Mouse (Mus musculus) stomach, embryonic 14.5 days (tissue): Measurements from ENCODE around the gene Vmn2r65. TPM values are rescaled to one million over a fixed set of nuclear protein-coding genes. Genes with fewer than 3 reads are reported as not detected.

Experiments
- ATAC-seq: fragments of 200-750 bp; cut with Nextera tagmentation; 2 replicates; pipeline ENCODE4 v1.8.0; 2017; ENCODE audit warnings: low read depth, moderate TSS enrichment; ENCODE audit not compliant: insufficient number of reproducible peaks, insufficient read depth, low FRiP score
- H3K27ac ChIP-seq: fragments of 300-500 bp; sonication (generic); 2 replicates; pipeline ENCODE4 v1.5.1; 2014; ENCODE audit warnings: mild to moderate bottlenecking, low read length, moderate library complexity, mixed read lengths
- H3K27me3 ChIP-seq: fragments of 300-500 bp; sonication (generic); 2 replicates; pipeline ENCODE4 v1.6.1; 2014; ENCODE audit warnings: low read length, control low read depth, mixed read lengths; ENCODE audit not compliant: control insufficient read depth, insufficient read depth
- H3K36me3 ChIP-seq: fragments of 300-500 bp; sonication (generic); 2 replicates; pipeline ENCODE4 v1.6.1; 2014; ENCODE audit warnings: mild to moderate bottlenecking, control low read depth, low read length, moderate library complexity, mixed read lengths; ENCODE audit not compliant: control insufficient read depth, insufficient read depth
- H3K4me1 ChIP-seq: fragments of 300-500 bp; sonication (generic); 2 replicates; pipeline ENCODE4 v1.6.1; 2014; ENCODE audit warnings: low read length, control low read depth, mixed read lengths; ENCODE audit not compliant: control insufficient read depth, insufficient read depth
- H3K4me2 ChIP-seq: fragments of 300-500 bp; sonication (generic); replicated peaks from 2 replicates; pipeline ENCODE4 v1.6.1; 2014; ENCODE audit warnings: low read depth, low read length, control low read depth
- H3K4me3 ChIP-seq: fragments of 300-500 bp; sonication (generic); 2 replicates; pipeline ENCODE4 v1.5.1; 2014; ENCODE audit warnings: low read depth, low read length, control low read depth
- H3K9ac ChIP-seq: fragments of 300-500 bp; sonication (generic); replicated peaks from 2 replicates; pipeline ENCODE4 v1.6.1; 2014; ENCODE audit warnings: low read depth, mild to moderate bottlenecking, control low read depth, low read length, moderate library complexity, mixed read lengths
- H3K9me3 ChIP-seq: fragments of 300-500 bp; sonication (generic); 2 replicates; pipeline ENCODE4 v1.6.1; 2016; ENCODE audit warnings: low read depth, low read length, control low read depth; ENCODE audit not compliant: control insufficient read depth
- WGBS: fragments of 180-500 bp; shearing (Covaris S2); extraction: QIAGEN DNeasy Blood & Tissue Kit; methylation state at CpG from one replicate; pipeline ENCODE4 v1.1.7; 2014; 5-methylcytosine and 5-hydroxymethylcytosine counted together
- polyA plus RNA-seq: library from polyadenylated mRNA; unstranded; fragments of >200 nt; fragmentation: Nextera tagmentation; extraction: Ambion mirVana; gene quantifications from 2 replicates; pipeline ENCODE4 v1.2.1, GENCODE M21; 2014

Gene Vmn2r65
- polyA plus RNA-seq: not detected in 2 replicates

DNA sequence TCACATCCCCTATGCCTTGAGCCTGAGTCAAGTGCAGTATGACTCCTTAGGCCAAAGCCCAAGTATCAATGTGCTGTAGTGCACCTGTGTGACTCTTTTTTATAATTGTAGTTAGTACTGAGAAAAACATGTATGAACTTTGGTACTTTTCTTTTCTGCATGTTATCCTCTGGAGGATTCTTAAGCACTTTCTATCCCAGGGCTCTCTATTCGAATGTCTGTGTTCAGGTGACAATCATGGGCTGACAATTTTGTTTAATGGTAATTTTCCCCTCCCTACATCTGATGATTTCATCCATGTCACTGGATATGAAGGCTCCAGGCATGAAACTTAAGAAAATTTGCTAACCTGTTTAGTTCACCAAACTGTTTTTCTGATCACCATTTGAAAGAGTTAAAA is at the start of gene Vmn2r65:
TSS of gene Vmn2r65 (minus strand) at position 101 of the 400 bp plus-strand sequence.
- no peak within 1 kb of the TSS for H3K9ac ChIP-seq
- no peak within 1 kb of the TSS for H3K27ac ChIP-seq
- no peak for ATAC-seq
- H3K36me3 ChIP-seq: no peaks in the 10 kb centered on the region
- no peak within 1 kb of the TSS for H3K4me2 ChIP-seq
- no peaks in the 10 kb centered on the region for H3K27me3 ChIP-seq
- H3K4me1 ChIP-seq: no peaks in the 10 kb centered on the region
- no peaks in the 10 kb centered on the region for H3K9me3 ChIP-seq
- no peak within 1 kb of the TSS for H3K4me3 ChIP-seq
- WGBS: 40% methylated on average over 1 of the region's 1 CpGs

DNA sequence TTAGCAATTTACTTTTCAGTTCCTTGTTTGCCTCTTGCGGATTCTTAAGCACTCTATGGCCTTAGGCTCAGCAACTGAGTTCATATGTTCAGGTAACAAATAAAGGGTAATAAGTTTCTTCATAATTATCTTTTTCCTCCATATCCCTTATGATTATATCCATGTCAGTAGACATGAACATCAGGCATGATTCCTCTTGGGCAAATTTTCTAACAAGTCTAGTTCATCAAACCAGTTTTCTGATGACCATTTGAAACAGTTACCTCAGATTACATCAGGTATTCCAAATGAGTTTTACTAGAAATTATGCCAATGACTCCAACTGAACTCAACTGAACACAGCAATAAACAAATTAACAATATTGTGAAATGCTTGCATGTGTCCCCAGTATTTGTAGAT is 48.3 kb upstream of the Vmn2r65 start, which contains the start of gene Vmn2r66:
TSS of gene Vmn2r66 (minus strand) at position 101 of the 400 bp plus-strand sequence.
- H3K4me3 ChIP-seq: no peak within 1 kb of the TSS
- WGBS: 79% methylated on average over 1 of the region's 1 CpGs
- no peaks in the 10 kb centered on the region for H3K36me3 ChIP-seq
- no peaks in the 10 kb centered on the region for H3K27me3 ChIP-seq
- H3K4me1 ChIP-seq: no peaks in the 10 kb centered on the region
- H3K27ac ChIP-seq: no peak within 1 kb of the TSS
- no peak within 1 kb of the TSS for H3K9ac ChIP-seq
- ATAC-seq: no peak
- H3K4me2 ChIP-seq: no peak within 1 kb of the TSS
- no peaks in the 10 kb centered on the region for H3K9me3 ChIP-seq

DNA sequence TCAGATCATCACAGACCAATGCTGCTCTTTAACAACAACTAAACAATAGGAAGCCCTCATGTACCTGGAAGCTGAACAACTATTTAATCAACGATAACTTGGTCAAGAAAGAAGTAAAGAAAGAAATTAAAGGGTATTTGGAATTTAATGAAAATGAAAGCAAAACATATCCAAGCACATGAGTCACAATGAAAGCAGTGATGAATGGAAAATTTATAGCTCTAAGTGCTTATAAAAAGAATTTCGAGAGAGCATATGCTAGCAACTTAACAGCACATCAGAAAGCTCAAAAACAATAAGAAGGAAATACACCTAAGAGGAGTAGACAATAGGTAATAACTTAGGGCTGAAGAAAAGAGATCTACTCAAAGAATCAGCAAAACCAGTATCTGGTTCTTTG is 32.8 kb upstream of the Vmn2r65 start:
- ATAC-seq: no peak
- H3K4me2 ChIP-seq: no peak overlapping the region

More for the DNA sequence above, 32.8 kb upstream of the Vmn2r65 start:
- no peak overlapping the region for H3K27ac ChIP-seq
- H3K4me3 ChIP-seq: no peak overlapping the region
- H3K9me3 ChIP-seq: no peaks in the 10 kb centered on the region
- no peaks in the 10 kb centered on the region for H3K36me3 ChIP-seq
- H3K4me1 ChIP-seq: no peaks in the 10 kb centered on the region
- H3K27me3 ChIP-seq: no peaks in the 10 kb centered on the region
- no peak overlapping the region for H3K9ac ChIP-seq
- WGBS: 69% methylated on average over 2 of the region's 2 CpGs

Other genes starting within 250 kb of the Vmn2r65 start
- gene Olfr291, start 110.6 kb downstream of the Vmn2r65 start, polyA plus RNA-seq: not detected in 2 replicates
- not detected in 2 replicates for gene Vmn2r66, start 48.2 kb upstream of the Vmn2r65 start, polyA plus RNA-seq
- not detected in 2 replicates for gene Vmn2r67, start 191.9 kb upstream of the Vmn2r65 start, polyA plus RNA-seq